Mouse (Mus musculus) myocyte (in vitro differentiated cells): Measurements from ENCODE around the gene Shisa6. TPM values are rescaled to one million over a fixed set of nuclear protein-coding genes. Genes with fewer than 3 reads are reported as not detected.

Experiments
- H3K27me3 ChIP-seq: one replicate; pipeline ENCODE4 v1.6.1; 2011; ENCODE audit not compliant: control insufficient read depth, insufficient read depth, insufficient read length
- H3K36me3 ChIP-seq: one replicate; pipeline ENCODE4 v1.6.1; 2011; ENCODE audit not compliant: control insufficient read depth, insufficient read depth
- H3K4me2 ChIP-seq: one replicate; pipeline ENCODE4 v1.6.1; 2011; ENCODE audit warnings: low read depth, control low read depth
- H3K4me3 ChIP-seq: one replicate; pipeline ENCODE4 v1.5.1; 2011; ENCODE audit warnings: mild to moderate bottlenecking, control low read depth, moderate library complexity
- H3K79me2 ChIP-seq: one replicate; pipeline ENCODE4 v1.6.1; 2011; ENCODE audit not compliant: control insufficient read depth, insufficient read depth
- H3ac ChIP-seq: one replicate; pipeline ENCODE4 v1.6.1; 2011; ENCODE audit not compliant: control insufficient read depth, insufficient read length
- CEBPB ChIP-seq: IDR thresholded peaks from 2 replicates; pipeline ENCODE4 v1.6.1; 2011; ENCODE audit warnings: mild to moderate bottlenecking, moderate library complexity; ENCODE audit not compliant: poor library complexity, insufficient read depth, severe bottlenecking
- E2F4 ChIP-seq: IDR thresholded peaks from one replicate; pipeline ENCODE4 v1.6.1; 2011; ENCODE audit warnings: mild to moderate bottlenecking, control low read depth, moderate library complexity; ENCODE audit not compliant: insufficient read depth
- MAX ChIP-seq: IDR thresholded peaks from one replicate; pipeline ENCODE4 v1.6.1; 2011; ENCODE audit warnings: low read depth, mild to moderate bottlenecking, control low read depth
- MYOD1 ChIP-seq, 3 experiments: IDR thresholded peaks; one replicate each; pipeline ENCODE4 v1.6.1; 2011; ENCODE audit warnings: control low read depth in 2 of 3, low read depth in 2 of 3, mild to moderate bottlenecking in 2 of 3, moderate library complexity in 1 of 3; ENCODE audit not compliant: insufficient read length in 2 of 3, control insufficient read depth in 1 of 3
- MYOG ChIP-seq, 3 experiments: IDR thresholded peaks; one replicate each; pipeline ENCODE4 v1.6.1; 2011; ENCODE audit warnings: control low read depth in 2 of 3, low read depth in 2 of 3, mild to moderate bottlenecking in 2 of 3; ENCODE audit not compliant: insufficient read length in 2 of 3, control insufficient read depth in 1 of 3, insufficient read depth in 1 of 3
- POLR2A ChIP-seq: IDR thresholded peaks from one replicate; pipeline ENCODE4 v1.6.1; 2011; ENCODE audit warnings: low read depth, mild to moderate bottlenecking, control low read depth, moderate library complexity; ENCODE audit not compliant: insufficient read length
- POLR2AphosphoS2 ChIP-seq: IDR thresholded peaks from one replicate; pipeline ENCODE4 v1.6.1; 2011; ENCODE audit warnings: low read depth, control low read depth; ENCODE audit not compliant: insufficient read length
- REST ChIP-seq: IDR thresholded peaks from one replicate; pipeline ENCODE4 v1.6.1; 2011; ENCODE audit warnings: mild to moderate bottlenecking, control low read depth, moderate library complexity; ENCODE audit not compliant: insufficient read depth, insufficient read length
- SRF ChIP-seq: IDR thresholded peaks from one replicate; pipeline ENCODE4 v1.6.1; 2011; ENCODE audit warnings: low read depth; ENCODE audit not compliant: control insufficient read depth, insufficient read length
- TCF12 ChIP-seq: IDR thresholded peaks from one replicate; pipeline ENCODE4 v1.6.1; 2011; ENCODE audit warnings: mild to moderate bottlenecking, control low read depth; ENCODE audit not compliant: poor library complexity, insufficient read depth, severe bottlenecking
- TCF3 ChIP-seq: IDR thresholded peaks from one replicate; pipeline ENCODE4 v1.6.1; 2011; ENCODE audit warnings: low read depth, control low read depth; ENCODE audit not compliant: insufficient read length
- USF1 ChIP-seq: IDR thresholded peaks from one replicate; pipeline ENCODE4 v1.6.1; 2011; ENCODE audit warnings: low read depth, mild to moderate bottlenecking, control low read depth, moderate library complexity
- polyA plus RNA-seq: library from polyadenylated mRNA; unstranded; fragments of >200 nt; fragmentation: generic; extraction: Trizol; gene quantifications from one replicate; pipeline ENCODE4 v1.2.1, GENCODE M21; 2012; ENCODE audit warnings: missing spikeins

Gene Shisa6
- polyA plus RNA-seq, 1 experiment = not detected

DNA sequence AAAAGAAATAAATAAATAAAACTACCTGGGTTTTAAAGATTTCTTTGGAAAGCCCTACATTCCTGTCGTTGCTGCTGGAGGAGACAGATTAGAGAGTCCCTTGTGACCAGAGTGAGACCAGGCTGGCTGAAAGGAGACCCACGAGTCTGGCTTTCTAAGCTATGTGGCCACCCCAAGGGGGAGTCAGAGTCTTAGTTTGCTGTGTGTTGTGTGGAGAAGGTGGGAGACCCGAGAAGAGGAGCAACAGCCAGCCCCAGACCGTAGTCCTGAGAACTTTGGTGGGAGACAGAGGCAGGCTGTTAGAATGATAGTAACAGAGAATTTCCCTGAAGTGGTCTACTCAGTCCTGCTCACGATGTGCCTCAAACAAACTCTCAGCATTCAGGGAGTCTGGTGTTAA lies 1.6 kb upstream of the Shisa6 start:
- Histone ChIP-seq H3K36me3 (no peaks in the 10 kb centered on the region), H3K4me3 (no peak overlapping the region), H3ac (no peak overlapping the region), H3K79me2 (no peaks in the 10 kb centered on the region), H3K4me2 (no peak overlapping the region), H3K27me3 (no peaks in the 10 kb centered on the region)
- TF ChIP-seq MYOD1 (IDR thresholded peaks at IDR 0.05; ENCODE audit: control insufficient read depth in 1 of 3, insufficient read length in 2 of 3, low read depth in 2 of 3) (no peak), REST (no peak), MYOG (IDR thresholded peaks at IDR 0.05; ENCODE audit: control insufficient read depth in 1 of 3, insufficient read depth in 1 of 3, insufficient read length in 2 of 3, low read depth in 2 of 3) (no peak), TCF3 (no peak), USF1 (no peak), E2F4 (no peak), POLR2AphosphoS2 (no peak), CEBPB (no peak), POLR2A (no peak), TCF12 (no peak), MAX (no peak), SRF (no peak)

DNA sequence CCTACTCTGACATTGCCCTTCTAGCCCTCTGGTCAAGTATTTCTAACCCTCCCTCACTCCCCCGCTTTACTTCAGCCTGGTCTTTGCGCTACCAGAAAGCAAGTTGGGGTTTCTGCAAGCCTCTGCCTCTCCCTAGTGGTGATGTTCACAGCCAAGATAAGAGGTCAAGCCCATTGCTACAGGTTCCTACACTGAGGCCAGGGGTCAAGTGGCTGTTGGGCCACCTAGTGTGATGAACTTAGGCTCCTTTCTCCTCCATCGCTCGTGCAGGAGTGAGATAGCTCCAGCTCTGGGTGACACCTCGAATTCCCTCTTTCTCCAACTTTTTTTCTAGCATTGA lies 1.2 kb upstream of the Shisa6 start:
- H3K36me3 ChIP-seq = no peaks in the 10 kb centered on the region
- H3K4me2 ChIP-seq = no peak overlapping the region
- no peaks in the 10 kb centered on the region for H3K27me3 ChIP-seq
- TF ChIP-seq SRF (no peak), MYOG (IDR thresholded peaks at IDR 0.05; ENCODE audit: control insufficient read depth in 1 of 3, insufficient read depth in 1 of 3, insufficient read length in 2 of 3, low read depth in 2 of 3) (no peak), USF1 (no peak), POLR2AphosphoS2 (no peak), CEBPB (no peak), MAX (no peak), MYOD1 (IDR thresholded peaks at IDR 0.05; ENCODE audit: control insufficient read depth in 1 of 3, insufficient read length in 2 of 3, low read depth in 2 of 3) (no peak), TCF3 (no peak), E2F4 (no peak)
- H3K79me2 ChIP-seq = no peaks in the 10 kb centered on the region
- H3ac ChIP-seq = no peak overlapping the region
- H3K4me3 ChIP-seq = no peak overlapping the region

DNA sequence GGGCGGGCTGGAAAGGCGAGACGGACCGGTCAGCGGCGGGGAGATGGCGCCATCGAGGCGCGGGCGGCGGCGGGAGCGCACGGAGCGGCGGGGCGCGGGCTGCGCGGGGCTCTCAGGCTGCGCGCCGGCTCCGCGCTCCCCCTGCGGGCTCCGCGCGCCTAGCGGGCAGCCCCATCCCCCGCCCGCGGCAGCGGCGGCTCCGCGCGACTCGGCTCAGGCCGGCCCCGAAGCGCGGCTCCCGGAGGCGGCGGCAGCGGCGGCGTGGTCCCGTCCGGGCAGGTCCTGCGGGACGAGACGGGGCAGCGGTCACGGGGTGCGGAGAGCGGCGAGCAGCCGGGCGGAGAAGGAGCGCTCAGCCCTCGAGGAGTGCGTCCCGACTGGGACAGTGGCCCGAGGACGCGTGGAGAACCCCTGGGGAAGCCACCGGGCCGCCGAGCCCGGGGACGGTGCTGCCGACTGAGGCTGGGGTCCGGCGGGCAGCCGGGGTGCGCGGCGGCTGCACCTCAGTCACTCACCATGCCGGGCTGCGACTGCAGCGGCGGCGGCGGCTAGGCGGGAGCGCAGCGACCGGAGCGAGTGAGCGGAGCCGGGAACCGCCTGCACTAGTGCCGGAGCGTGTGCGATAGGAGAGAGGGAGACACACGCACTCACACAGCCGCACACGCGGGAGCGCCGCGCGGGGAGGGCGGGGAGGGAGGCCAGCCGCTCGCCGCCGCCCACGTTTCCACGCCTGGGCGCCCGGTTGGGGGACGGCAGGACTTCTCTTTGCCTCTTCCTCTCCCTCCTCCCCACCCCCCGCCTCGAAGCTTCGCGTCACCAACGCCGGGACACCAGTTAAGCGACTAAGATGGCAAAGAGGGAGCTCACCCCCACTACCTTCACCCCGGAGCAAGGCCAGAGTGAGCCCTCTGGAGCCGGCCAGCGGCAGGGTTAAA lies 549 bp upstream of the Shisa6 start:
- TF ChIP-seq MYOD1 (IDR thresholded peaks at IDR 0.05; ENCODE audit: control insufficient read depth in 1 of 3, insufficient read length in 2 of 3, low read depth in 2 of 3) (no peak), POLR2AphosphoS2 (no peak), E2F4 (no peak), TCF3 (no peak), TCF12 (no peak), REST (no peak), CEBPB (no peak)
- no peak overlapping the region for H3ac ChIP-seq
- no peak overlapping the region for H3K4me2 ChIP-seq
- no peaks in the 10 kb centered on the region for H3K79me2 ChIP-seq
- H3K4me3 ChIP-seq = no peak overlapping the region
- no peaks in the 10 kb centered on the region for H3K27me3 ChIP-seq
- H3K36me3 ChIP-seq = no peaks in the 10 kb centered on the region

DNA sequence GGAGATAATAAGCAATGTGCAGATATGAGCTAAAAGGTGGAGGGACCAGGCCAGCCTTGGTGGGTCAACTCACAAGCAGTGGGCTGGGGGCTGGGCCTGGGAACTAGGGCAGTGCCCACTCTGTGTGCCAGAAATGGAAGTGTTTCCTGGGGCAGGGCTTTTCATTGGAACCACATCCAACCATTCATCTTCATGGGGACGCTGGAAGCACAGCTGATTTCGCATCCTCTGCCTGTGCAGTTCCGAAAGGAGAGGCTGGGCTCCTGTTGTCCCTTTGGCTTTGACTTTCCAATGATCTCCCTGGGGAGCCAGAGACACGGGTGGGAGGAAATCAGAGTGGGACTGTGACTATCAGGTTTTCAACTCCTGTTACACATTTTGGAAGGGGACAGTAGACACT lies 1.5 kb downstream of the Shisa6 start:
- Histone ChIP-seq H3K4me2 (no peak overlapping the region), H3K27me3 (no peaks in the 10 kb centered on the region), H3K36me3 (no peaks in the 10 kb centered on the region), H3K4me3 (no peak overlapping the region), H3K79me2 (no peaks in the 10 kb centered on the region), H3ac (no peak overlapping the region)
- no peak for TF ChIP-seq REST
- TF ChIP-seq MYOD1 (IDR thresholded peaks at IDR 0.05; ENCODE audit: control insufficient read depth in 1 of 3, insufficient read length in 2 of 3, low read depth in 2 of 3) = no peak
- TF ChIP-seq MAX = no peak
- TF ChIP-seq USF1 = no peak
- no peak for TF ChIP-seq TCF3
- TF ChIP-seq POLR2A = no peak
- TF ChIP-seq TCF12 = no peak
- TF ChIP-seq MYOG (IDR thresholded peaks at IDR 0.05; ENCODE audit: control insufficient read depth in 1 of 3, insufficient read depth in 1 of 3, insufficient read length in 2 of 3, low read depth in 2 of 3) = no peak
- no peak for TF ChIP-seq CEBPB
- no peak for TF ChIP-seq E2F4
- no peak for TF ChIP-seq SRF
- no peak for TF ChIP-seq POLR2AphosphoS2
